Mouse (Mus musculus) thymus, postnatal 36 days (tissue): ENCODE measurements around the gene Chmp1a.

ENCODE experiments used
- DNase-seq, 2 experiments: peaks; one replicate each; pipeline ENCODE4 v3.0.0; 2022; ENCODE audit warnings: mixed read lengths in 2 of 2

Gene Chmp1a

GRCm38 (mm10) chr8:123155177-123155576 lies 57.4 kb downstream of the Chmp1a start:
- no peak for DNase-seq
